Mouse (Mus musculus) right cerebral cortex, postnatal 10 days (tissue): ENCODE measurements at regions not wholly inside any gene's neighbourhood (a gene's known extent, or its start where the extent isn't known, plus 50 kb on each side); places are given as distances from the start of the nearest gene placed in this dataset.
A peak's percentile ranks its signal among the peaks of the same experiment; 100 is the strongest.
"Not testable (repeated sequence)": the region's sequence is repeated elsewhere in the genome, so short reads cannot be mapped to it uniquely, and the experiment has no call there.

Experiments used
- DNase-seq, 2 experiments: peaks; one replicate each; pipeline ENCODE4 v3.0.0; 2021; ENCODE audit warnings: low spot score in 2 of 2

DNA sequence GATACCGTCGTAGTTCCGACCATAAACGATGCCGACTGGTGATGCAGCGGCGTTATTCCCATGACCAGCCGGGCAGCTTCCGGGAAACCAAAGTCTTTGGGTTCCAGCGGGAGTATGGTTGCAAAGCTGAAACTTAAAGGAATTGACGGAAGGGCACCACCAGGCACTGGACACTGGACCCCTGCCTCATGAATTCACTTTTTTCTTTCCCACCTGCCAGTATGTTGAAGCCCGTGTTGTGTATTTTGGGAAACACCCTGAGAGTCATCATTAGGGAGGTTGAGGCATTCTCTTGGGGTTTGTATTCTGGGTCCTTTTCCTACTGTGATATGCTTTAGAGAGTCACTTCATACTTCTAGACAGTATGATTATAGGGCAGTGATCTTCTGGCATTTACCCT is 197.9 kb downstream of the Samd9l start:
- not testable (repeated sequence) for DNase-seq

DNA sequence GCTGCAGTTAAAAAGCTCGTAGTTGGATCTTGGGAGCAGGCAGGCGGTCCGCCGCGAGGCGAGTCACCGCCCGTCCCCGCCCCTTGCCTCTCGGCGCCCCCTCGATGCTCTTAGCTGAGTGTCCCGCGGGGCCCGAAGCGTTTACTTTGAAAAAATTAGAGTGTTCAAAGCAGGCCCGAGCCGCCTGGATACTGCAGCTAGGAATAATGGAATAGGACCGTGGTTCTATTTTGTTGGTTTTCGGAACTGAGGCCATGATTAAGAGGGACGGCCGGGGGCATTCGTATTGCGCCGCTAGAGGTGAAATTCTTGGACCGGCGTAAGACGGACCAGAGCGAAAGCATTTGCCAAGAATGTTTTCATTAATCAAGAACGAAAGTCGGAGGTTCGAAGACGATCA is 198.3 kb downstream of the Samd9l start:
- DNase-seq = no peak

DNA sequence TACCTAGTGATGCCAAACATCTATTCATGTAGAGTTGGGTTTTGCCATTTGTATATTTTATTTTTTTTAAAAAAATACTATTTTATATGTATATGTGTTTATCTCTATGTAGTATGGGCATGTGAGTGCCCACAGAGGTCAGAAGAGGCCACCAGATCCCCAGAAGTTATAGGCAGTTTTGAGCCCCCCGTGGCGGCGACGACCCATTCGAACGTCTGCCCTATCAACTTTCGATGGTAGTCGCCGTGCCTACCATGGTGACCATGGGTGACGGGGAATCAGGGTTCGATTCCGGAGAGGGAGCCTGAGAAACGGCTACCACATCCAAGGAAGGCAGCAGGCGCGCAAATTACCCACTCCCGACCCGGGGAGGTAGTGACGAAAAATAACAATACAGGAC is 198.8 kb downstream of the Samd9l start:
- DNase-seq = peak; percentile 26 to 79

GRCm38 (mm10) chr6:3192424-3192820 is 206.9 kb downstream of the Samd9l start:
- DNase-seq = not testable (repeated sequence)

DNA sequence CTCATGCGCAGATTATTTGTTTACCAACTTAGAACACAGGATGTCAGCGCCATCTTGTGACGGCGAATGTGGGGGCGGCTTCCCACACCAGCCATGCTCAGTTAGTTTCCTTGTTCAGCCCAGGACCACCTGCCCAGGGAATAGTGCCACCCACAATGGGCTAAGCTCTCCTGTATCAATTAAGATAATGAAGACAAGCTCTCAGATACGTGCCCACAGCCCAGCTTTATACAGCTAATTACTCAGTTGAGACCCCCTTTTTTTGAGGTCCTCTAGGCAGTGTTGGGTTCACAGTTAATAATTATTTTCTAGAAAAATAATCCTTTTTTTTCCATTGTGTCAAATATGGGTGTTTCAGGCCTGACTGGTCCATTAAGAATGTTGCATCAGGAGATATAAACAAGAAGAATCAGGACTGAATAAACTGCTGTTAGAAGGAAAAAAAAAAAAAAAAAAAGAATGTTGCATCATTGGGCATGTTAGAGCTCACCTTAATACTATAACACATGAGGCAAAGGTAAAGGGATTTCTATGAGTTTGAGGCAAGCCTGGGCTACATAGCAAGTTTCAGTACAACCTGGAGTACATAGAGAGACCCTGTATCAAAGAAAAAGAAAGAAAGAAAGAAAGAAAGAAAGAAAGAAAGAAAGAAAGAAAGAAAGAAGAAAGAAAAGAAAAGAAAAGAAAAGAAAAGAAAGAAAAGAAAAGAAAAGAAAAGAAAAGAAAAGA is 207.5 kb downstream of the Samd9l start:
- not testable (repeated sequence) for DNase-seq

DNA sequence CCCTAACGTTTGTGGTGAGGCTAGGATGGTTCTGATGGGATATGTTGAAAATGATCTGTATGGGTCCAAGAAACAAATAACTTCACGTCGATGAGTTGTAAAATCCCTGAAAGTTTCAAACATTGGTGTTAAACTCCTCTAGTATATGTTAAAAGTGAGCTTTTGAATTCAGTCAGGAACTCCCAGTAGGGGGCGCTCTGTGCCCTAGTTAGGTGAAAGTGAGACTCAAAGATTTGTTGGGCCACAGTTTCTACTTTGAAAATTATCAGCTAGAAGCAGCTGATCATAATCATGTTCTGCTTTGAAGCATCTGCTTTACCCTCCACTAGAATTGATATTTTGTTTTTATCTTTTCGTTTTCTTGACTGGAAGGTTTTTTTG is 215.6 kb downstream of the Samd9l start:
- DNase-seq = peak; percentile 24 to 46

DNA sequence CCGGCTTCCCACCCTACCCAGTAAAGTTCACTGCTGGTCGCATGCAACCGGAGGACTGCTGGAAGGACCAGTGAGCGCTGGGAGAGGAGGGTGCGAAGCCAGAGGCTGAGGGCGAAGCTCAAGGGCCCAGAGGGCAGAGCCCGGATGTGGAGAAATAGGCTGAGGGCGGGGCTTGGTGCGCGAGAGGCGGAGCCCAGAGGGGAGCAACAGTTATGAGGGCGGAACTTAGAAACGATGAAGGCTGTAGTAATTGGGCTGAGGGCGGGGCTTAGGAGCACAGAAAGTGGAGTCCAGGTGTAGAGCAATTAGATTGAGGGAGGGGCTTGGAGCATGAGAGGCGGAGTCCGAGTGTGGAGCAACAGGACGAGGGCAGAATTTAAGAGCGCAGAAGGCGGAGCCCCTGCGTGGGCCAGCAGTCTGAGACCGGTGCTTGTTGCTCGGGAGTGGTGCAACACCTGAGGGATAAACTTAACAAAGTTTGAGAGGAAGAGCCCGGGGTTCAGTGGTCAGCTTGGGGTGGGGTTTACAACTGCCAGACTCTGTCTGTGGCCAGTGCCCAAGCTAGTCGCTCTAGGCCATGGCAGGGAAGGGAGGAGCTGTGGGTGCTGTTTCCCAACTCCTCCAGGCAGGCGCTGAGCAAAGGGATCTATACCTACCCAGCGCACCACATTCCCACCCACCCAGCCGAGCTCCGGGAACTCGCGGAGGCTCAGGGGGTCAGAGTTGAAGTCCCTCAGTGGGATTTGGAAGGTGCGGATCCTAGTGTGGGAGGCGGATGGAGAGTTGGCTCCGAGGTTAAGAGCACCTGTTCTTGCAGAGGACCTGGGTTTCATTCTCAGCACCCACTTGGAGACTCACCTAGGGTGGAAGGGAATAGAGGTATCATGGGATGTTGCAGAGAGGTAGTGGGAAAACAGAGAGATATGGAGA is 216.2 kb downstream of the Samd9l start:
- peak in 1 of 2 experiments; percentile 27 for DNase-seq

DNA sequence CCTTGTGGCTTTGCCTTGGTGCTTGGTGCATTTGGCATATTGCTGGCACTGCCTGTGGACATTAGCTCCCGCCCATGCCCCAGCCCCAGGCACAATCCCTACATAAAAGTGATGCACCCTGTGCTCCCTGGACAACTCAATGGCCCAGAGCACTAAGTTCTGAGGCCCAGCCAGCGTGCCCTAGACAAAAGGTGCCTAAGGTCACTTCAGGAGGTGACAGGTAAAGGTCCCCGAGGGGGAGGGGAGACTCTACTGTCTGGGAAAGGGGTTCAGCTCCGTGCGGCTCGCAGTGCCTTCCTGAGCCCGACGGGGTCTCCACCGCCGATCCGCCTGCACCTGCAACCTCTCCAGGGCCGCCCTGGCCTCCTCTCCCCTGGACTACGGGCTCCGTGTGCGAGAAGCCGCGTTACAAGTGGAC is 216.9 kb downstream of the Samd9l start:
- DNase-seq = not testable (repeated sequence)

DNA sequence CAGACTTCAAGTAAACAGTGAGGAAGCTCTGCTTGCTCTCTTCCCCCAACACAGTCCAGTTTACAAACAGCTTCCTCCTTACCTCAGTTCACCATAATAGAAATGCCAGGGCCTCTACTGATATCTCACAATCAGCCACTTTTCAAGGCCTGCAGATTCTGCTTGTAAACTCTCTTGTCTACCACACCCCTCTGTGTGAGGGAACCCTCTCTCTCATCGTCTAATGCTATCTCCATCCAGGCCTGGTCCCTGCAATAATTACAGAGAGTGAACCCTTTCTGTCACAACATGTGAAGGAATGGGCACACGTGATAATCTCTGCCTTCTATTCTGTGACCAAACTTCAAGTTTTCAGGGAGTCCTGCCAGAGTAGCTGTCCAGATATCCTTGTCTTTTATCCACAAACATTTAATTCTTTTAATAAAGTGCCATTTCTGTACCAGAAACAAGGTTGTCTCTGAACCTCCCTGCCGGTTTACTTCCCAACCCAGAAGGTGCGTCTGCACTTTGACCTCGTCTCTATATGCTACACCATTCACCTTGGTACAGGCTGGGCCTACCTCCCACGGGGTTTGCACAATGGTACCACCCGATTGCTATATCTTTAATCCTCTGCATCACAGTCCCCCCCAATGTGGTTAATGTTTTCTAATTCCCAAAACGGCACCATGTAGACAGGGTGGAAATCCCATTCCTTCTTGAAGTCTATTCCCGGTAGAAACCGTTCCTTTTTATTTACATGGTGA is 219.6 kb downstream of the Samd9l start:
- DNase-seq = not testable (repeated sequence)

DNA sequence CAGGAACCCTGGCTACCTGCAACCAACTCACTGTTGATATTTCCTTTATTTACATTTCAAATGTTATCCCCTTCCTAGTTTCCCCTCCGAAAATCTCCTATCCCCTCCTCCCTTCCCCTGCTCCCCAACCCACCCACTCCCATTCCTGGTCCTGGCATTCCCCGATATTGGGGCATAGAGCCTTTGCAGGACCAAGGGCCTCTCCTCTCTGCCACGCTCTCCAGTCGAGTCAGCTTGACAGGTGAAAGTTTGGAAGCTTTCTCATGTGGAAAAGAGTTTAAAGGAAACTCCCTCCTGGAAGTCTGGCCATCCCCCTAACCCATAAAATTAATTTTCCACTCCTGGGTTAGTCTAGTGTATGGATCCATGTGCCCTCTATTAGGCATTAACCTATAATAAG is 229.9 kb downstream of the Samd9l start:
- not testable (repeated sequence) for DNase-seq

DNA sequence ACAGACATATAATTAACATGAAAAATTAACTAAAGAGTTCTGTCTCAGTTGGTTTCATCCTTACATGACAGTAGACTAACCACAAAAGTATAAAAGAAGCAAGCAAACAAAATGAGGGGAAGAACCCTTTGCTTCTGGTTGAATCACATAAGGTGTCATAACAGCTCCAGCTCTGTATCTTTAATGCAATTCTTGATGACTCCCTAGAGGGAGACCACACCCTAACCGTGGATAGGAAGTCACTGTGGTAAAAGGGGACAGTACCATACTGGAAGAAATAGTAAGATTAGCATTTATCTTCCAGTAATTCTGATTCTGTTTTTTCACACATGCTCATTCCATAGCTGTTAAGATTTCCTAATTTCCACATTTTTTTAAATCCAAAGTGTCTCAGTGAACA is 233.2 kb downstream of the Samd9l start:
- not testable (repeated sequence) for DNase-seq

- not testable (repeated sequence) for DNase-seq
These were observed 247.5 kb downstream of the Samd9l start for GRCm38 (mm10) chr6:3151901-3152300.

DNA sequence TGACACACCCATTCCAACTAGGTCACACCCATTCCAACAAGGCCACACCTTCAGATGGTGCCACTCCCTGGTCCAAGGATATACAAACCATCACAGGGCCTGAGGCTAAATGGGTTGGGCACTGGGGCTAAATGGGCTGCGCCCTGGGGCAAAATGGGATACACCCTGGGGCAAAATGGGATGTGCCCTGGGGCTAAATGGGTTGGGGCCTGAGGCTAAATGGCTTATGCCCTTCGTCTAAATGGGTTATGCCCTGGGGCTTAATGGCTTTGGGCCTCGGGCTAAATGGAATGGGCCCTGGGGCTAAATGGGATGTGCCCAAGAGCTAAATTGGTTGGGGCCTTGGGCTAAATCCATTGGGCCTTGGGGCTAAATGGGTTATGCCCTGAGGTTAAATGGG is 261.5 kb downstream of the Samd9l start:
- peak in 1 of 2 experiments; percentile 20 for DNase-seq

GRCm38 (mm10) chr6:3133763-3134162 is 265.6 kb downstream of the Samd9l start:
- DNase-seq = not testable (repeated sequence)

- not testable (repeated sequence) for DNase-seq
These were observed 283.1 kb downstream of the Samd9l start for GRCm38 (mm10) chr6:3116296-3116695.
